Mouse (Mus musculus) heart, adult 8-10 months (tissue): ENCODE results near the gene Ifi206. TPM values are rescaled to one million over a fixed set of nuclear protein-coding genes. Genes with fewer than 3 reads are reported as not detected.

Source experiments
- DNase-seq: peaks from one replicate; pipeline ENCODE4 v3.0.0; 2022; ENCODE audit warnings: low spot score
- microRNA-seq: library from miRNA; unstranded; fragments of <30 nt; microRNA quantifications from one replicate; pipeline ENCODE4 v1.2.0, GENCODE M21; 2022
- total RNA-seq, 4 experiments: library from RNA; stranded (reverse); gene quantifications; 2 replicates each; pipeline ENCODE4 v1.2.4; 2022

Gene Ifi206
- total RNA-seq, 4 experiments from 2014 or later, result 0.09 TPM; not detected in 3

GRCm38 (mm10) chr1:173418936-173419621 is 71.8 kb downstream of the Ifi206 start:
- peak; percentile 16 for DNase-seq

- DNase-seq, result no peak
These were observed 72.3 kb downstream of the Ifi206 start for GRCm38 (mm10) chr1:173418516-173418915.

Small RNA genes lying within 50 kb of the gene (microRNA-seq; reads per million reads assigned to microRNA genes)
- gene Gm44481, result not detected

Other genes starting within 250 kb of the Ifi206 start
- not detected for gene Olfr418, start 225.0 kb downstream of the Ifi206 start, total RNA-seq
- not detected for gene Mptx2, start 213.3 kb downstream of the Ifi206 start, total RNA-seq
- under 1 TPM; 0.23 to 0.56 (median 0.37) TPM for gene Ackr1, start 157.3 kb downstream of the Ifi206 start, total RNA-seq
- gene Aim2, start 140.2 kb downstream of the Ifi206 start, total RNA-seq, result 1 to 10 TPM in 3 of 4 experiments, under 1 TPM in 1; 0.65 to 3.1 (median 1.4) TPM
- 1 to 10 TPM; 1.8 to 2.8 (median 2.6) TPM for gene Cadm3, start 123.3 kb downstream of the Ifi206 start, total RNA-seq
- not detected for gene Ifi214, start 44.9 kb upstream of the Ifi206 start, total RNA-seq
- gene Ifi213, start 108.2 kb upstream of the Ifi206 start, total RNA-seq, result under 1 TPM; 0.09 to 0.16 (median 0.14) TPM
- gene Ifi209, start 139.9 kb upstream of the Ifi206 start, total RNA-seq, result under 1 TPM; 0.24 to 0.49 (median 0.34) TPM
- gene Ifi208, start 182.6 kb upstream of the Ifi206 start, total RNA-seq, result 1 to 10 TPM in 1 of 4 experiments, under 1 TPM in 3; 0.75 to 1.2 (median 0.87) TPM